Mouse (Mus musculus) left cerebral cortex, postnatal 36 days (tissue): ENCODE measurements around the gene Gbe1. TPM values are rescaled to one million over a fixed set of nuclear protein-coding genes. Genes with fewer than 3 reads are reported as not detected.

Experiments used
- DNase-seq, 2 experiments: peaks; one replicate each; pipeline ENCODE4 v3.0.0; 2021 to 2022; ENCODE audit warnings: low spot score in 2 of 2, mixed read lengths in 1 of 2
- intact Hi-C: fragments of 180-260 bp; cut with DNase I; formaldehyde crosslinking; loops from one replicate; pipeline ENCODE4 v1.15.1; 2025
- total RNA-seq, 2 experiments: library from RNA; stranded (reverse); gene quantifications; 2 replicates each; pipeline ENCODE4 v1.2.3; 2021

Gbe1 gene
- 10 to 100 TPM in 1 of 2 experiments, 1 to 10 TPM in 1; 9.1 to 11.3 TPM for total RNA-seq

DNA sequence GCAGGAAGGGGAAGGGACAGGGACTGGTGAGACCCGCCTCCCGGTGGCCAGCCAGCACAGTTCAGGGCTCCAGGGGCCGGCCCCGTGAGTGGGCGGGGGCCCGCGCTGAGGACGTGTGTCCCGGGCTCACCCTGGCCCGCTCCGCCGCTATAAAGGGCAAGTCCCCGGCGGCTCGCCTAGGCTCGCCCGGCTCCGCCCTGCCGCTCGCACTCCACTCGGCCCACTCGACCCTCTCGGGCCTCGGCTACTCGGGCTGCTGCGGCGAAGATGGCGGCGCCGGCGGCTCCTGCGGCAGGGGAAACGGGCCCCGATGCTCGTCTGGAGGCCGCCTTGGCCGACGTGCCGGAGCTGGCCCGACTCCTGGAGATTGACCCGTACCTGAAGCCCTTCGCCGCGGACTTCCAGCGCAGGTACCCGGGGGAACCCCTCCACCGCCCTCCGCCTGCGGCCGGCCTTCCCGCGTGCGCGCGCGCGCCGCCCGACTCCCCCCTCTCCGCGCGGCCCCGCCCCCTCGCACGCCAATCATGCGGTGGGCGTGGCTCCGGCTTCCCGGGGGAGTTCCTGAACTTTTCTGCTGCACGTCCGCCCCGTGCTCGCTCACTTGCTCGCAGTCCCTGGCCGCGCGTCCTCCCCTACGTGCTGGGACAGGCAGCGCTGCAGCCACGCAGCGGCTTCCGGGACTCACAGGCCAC is at the start of gene Gbe1:
Gene Gbe1 (plus strand): TSS at position 64 of the 692 bp plus-strand sequence.
- peak; percentile 85 to 86 for DNase-seq
- intact Hi-C loops: no loop called here

DNA sequence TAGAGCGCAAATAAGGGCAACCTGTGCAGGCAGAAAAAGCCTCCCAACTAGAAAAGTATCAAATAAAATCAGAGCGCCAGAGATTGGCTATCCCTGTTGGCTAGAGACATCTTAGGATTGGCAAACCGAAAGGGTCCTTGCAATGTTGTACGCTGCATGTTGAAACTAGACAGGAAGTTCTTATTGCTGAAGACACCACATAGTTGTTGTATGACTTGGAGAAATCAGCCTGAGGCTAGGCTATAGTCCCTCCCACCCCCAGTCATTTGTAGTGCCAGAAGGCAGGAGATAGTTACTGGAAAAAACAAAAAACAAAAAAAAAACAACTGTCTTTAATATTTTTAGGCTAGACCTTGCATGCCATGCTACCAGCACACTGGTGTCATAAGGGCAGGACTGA is 3.1 kb upstream of the Gbe1 start:
- intact Hi-C loops: no loop called here
- DNase-seq: no peak

DNA sequence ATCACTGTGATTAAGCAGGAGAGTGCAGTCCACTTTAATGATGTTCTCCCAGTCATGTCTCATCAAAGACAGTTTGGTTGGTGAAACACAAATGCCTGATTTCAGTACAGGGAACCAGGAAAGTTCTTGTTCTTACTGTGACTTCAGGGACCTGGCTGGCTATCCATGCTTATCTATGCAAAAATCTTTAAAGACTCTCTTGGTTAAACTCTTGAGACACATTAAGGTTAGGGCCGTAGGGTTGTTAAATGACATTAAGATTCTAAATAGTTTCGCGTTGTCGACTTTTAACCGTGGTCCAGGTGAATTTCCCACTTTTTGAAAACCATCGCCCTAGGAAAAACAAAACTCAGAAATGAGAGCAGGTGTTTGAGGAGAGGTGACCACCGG is 258 bp upstream of the Gbe1 start:
- intact Hi-C loops: no loop called here
- DNase-seq: no peak

DNA sequence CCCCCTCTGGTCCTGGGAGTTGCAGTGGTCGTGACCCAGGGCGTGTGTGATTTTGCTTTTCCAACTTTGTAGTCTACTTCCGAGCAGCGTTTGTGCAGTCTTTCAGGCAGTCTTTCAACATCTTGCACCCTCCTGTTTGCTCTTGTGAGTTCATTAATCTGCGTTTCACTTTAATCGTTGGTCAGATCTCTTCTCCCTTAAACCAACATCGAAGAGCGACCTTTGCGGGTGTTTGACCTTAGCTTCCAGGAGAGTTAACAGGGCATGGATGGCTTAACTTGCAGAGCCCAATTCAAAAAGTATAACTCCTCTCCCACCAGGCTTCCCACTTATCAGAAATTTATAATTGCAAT is 805 bp downstream of the Gbe1 start:
- intact Hi-C loops: no loop called here
- no peak for DNase-seq

DNA sequence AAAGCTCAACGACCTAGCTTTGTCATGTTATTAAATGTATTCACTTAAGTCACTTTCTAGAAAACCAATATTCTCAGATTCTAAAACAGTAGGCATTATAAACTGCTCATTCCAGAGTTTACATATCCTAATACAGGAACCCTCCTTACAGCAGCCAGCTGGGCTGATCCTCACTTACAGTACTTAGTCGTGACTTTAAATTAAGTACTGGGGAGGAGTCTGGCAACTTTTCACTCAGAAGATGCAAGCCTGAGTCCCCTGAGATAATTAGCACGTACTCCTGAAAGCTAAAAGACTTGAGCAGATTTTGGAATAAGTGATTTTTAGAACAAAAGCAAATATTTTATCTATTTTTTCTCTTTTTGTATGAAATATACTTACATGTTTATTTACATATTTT is 1.5 kb downstream of the Gbe1 start:
- intact Hi-C loops: loop anchor here (5.0 kb wide), 1 partner anchor 252 kb away; no protein-coding TSS in a partner anchor

DNA sequence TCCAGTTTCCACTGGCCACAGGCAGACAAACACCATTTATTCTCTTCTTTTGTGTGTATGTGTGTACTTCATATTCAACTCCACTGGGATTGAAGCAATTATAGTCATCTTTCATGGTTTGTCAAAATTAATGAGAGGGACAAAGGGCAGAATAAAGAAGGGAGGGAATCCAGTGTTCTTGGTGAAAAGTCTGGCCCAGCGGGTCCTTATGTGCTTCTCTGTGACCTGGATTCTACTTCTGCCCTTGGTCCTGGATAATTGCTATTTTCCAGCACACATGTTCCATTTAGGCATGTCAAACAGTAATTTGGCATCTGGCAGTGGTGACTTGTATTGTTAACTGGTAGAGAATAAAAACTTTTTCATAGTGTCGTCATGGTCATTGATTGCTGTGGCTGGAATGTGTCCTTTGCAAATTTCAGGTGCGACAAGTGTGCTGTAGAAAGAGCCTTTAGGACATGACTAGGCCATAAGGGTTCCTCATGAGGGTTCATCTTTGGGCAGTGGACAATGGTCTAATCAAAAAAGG is 2.2 kb downstream of the Gbe1 start:
- DNase-seq: no peak
- intact Hi-C loops: loop anchor here (5.0 kb wide), 1 partner anchor 251 kb away; no protein-coding TSS in a partner anchor

More for the DNA sequence above, 1.5 kb downstream of the Gbe1 start:
- DNase-seq: no peak

DNA sequence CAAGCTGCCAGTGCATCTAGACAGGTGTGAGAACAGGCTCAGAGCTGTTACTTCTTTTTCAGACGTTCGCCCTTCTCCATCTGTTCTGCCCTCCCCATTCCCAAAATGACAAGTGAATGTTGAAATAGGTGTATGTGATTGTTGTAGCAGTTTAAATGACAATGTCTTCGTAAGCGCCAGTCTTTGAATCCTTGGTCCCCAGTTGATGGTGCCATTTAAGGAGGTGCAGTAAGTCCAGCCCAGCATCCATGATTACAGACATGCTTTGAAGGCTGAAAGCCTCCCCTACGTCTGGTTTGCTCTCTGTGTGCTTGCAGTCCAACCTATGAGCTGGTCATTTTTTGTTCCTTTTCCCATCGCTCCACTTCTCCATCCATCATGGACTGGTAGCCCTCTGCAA is 5.6 kb downstream of the Gbe1 start:
- no peak for DNase-seq
- intact Hi-C loops: loop anchor here (5.0 kb wide), 1 partner anchor 248 kb away; no protein-coding TSS in a partner anchor

DNA sequence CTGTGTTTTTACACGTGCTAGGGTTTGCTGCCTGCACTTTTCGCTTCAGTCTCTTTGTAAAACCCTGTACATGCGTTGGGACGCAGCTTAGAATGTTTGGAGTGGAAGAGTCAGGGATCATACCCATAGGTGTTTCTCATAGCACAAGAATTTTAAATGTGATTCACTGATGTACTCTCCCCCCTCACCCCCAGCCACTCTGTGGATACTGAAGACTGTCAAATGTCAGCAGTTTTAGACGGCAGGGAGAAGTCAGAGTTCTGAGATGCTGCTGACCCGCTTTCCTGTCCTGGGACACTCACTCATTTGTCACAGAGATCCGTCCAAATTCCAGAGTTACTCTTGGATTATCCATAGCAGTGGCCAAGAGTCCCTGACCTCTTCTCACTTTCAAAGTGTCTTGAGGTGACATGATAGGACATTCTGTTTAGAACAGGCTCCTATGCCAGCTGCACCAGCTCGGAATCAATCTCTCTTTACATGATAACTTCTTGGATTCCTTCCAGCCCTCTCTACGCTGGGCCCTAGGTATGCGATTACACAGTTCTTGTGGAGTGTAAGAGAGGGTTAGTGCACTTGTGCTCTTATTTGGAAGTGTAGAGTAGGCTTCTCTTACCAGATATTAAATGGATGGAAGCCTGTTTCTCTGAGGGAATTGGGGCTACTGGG is 7.0 kb downstream of the Gbe1 start:
- intact Hi-C loops: no loop called here

DNA sequence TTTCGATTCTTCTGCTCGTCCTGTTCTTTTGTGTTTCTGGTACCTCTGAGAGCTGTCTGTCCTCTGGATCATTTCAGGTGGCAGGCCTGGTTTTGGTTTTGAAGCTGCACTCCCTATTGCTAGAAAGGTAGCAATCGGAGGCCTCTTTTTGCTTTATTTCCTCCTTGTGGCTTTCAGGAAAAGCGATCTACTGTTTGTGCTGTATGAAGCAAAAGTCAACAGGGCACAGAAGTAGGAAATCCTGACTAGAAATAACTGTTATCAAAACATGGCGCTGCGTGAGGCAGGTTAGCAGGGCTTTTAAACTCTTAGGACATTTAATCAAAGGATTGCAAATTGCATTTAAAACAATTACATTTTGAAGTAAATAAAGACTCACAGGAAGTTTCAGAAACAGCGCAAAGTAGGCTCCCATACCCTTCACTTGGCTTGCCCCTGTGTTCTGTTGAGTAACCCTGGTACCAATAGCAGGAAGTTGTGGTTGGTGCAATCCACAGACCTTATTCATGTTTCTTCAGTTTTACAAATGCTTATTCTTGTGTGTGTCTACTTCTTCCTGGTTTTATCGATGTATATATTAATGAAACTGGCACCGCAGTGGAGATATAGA is 12.7 kb downstream of the Gbe1 start:
- no peak for DNase-seq
- intact Hi-C loops: no loop called here

More for the DNA sequence above, 7.0 kb downstream of the Gbe1 start:
- DNase-seq: no peak

DNA sequence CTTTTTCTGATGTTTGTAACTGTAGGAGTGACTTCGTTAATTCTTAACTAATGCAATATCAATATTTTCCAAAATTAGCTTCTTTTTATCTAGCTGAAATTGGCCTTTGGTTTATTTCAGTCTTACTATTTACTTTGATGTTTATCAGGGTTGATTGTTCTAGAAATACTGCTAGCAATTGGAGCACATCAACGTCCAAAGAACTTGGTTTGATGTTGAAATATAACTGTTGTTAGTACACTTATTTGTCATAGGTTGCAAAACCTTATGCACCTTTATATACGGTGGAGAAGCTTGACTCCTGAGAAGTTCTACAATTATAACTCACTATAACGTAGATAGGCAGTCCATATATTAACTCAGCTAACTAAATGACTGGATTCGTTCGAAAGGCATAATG is 14.8 kb downstream of the Gbe1 start:
- intact Hi-C loops: no loop called here

DNA sequence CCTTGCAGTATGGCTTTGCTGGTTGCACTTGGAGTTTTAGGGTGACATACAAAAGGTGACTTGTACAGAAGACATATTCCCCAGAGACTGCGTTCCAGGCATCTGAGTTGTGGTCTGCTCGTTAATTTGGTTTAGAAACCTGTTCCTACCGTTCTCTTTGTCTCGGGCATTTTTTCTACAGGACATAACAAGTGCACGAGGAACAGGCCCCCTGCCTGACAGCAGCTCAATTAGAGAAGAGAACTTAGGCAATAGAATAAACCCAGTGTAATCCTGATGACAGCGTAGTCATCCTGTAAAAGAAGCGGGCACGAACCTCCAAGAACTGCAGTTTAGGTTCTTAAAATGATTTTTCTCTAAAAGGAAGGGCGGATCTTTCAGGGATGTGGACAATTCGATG is 15.3 kb downstream of the Gbe1 start:
- no peak for DNase-seq
- intact Hi-C loops: no loop called here

More for the DNA sequence above, 14.8 kb downstream of the Gbe1 start:
- DNase-seq: no peak

DNA sequence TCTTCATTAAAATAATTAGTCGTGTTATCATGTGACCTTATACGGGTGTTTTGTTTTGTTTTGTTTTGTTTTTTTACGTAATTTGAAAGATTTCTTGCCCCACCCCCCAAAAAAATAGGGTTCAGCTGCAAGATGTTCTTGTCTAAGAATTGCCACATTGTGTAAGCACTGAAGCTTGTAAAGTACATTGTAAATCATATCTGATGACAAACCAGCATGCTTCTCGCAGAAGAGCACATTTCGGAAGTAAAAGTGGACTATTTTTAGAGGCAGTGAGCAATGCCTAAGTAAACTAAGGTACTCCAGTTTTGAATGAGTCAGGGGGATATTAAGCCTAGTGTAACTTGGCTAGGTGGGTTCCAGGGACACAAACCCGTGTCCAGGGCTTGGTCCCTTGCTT is 15.7 kb downstream of the Gbe1 start:
- DNase-seq: no peak
- intact Hi-C loops: no loop called here

DNA sequence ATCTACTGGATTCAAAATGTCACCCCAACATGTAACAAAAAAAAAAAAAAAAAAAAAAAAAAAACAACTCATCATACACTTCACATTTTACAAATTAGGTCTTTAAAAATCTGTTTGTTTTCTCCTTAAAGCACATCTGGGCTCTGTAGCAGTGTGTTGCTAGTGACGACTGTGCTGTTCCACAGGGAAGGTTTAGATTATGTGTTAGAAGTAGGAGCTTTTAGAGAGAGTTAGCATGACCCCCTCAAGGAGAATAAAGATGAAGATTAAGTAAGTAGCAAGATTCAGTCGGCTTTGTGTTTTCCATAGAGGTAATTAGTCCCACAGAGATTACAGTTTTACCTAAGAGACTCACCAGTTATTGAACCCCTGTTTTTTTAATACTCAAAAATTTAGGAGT is 16.3 kb downstream of the Gbe1 start:
- DNase-seq: no peak
- intact Hi-C loops: no loop called here

DNA sequence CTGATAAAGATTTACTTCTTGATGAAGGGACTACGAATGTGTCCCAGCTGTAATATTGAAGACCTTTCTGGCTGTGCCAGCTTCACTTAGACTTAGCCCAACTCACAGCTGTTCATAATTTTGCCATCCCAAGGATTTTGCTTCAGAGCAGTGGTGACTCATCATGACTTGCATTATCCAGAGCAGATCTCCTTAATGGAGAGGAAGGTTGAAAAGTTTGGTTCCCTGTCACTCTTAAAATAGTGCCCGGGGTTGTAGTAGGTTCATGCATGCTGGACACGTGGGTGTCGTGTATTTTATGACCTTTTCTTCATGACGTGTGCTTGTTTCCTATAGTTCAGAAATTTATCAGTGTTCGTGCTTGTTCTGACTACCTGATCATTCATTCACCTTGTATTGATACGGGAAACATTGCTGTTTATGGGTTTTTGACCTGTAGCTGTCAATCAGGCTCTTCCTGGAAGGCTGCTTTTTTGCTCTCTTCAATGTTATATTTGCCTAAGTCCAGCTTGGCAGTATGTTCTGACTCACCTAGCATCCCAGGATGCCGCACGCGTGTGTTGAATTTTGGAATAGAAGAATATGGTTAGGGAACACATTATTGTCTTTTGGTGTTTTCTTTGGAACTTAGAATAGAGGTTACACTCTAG is 17.0 kb downstream of the Gbe1 start:
- no peak for DNase-seq
- intact Hi-C loops: no loop called here

DNA sequence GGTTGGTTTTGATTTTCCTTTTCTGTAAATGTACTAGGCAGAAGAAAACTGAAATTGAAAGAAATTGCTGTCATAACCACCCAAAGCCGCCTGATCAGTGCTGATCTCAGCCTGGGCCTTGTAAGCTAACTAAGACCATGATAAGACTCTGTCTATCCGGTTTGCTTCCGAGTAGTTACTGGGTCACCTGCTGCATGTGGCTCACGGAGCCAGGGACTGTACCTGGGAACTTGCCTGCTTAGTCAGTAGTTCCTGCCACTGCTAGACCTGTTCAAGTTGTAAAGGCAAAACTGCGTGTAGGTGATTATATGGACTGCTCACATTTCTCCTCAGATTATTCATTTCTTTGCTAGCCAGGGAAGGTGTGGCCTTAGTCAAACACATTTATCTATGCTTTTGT is 21.1 kb downstream of the Gbe1 start:
- no peak for DNase-seq
- intact Hi-C loops: no loop called here

DNA sequence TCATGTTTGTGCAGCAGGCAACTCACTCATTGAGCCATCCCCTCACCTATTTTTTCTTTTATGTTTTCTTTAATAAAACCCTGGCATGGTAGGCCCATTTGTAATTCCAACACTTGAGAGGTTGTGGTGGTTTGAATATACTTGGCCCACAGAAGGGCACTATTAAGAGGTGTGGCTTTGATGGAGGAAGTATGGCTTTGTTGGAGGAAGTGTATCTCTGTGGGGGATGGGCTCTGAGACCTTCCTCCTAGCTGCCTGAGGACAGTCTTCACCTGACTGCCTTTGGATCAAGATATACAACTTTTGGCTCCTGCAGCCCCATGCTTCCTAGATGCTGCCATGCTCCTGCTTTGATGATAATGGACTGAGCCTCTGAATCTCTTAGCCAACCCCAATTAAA is 21.7 kb downstream of the Gbe1 start:
- DNase-seq: no peak
- intact Hi-C loops: no loop called here

DNA sequence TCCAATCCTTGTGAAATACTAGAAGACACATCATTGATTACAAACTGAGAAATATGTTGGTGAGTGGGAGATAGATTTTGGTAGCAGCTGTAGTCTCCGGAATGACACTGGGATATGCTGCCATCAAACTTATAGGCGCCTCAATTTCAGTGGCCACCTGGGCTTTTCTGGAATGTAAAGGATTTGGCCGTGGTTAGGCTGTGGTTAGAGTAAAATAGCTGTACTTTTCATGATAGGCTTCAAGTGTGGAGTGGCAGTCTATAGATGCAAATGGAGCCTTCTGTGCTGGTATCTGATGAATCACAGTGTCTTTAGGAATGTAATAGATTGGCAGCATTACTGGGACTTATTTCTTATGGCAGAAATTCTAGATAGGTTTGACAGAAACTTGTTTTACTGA is 23.9 kb downstream of the Gbe1 start:
- intact Hi-C loops: no loop called here
- no peak for DNase-seq

DNA sequence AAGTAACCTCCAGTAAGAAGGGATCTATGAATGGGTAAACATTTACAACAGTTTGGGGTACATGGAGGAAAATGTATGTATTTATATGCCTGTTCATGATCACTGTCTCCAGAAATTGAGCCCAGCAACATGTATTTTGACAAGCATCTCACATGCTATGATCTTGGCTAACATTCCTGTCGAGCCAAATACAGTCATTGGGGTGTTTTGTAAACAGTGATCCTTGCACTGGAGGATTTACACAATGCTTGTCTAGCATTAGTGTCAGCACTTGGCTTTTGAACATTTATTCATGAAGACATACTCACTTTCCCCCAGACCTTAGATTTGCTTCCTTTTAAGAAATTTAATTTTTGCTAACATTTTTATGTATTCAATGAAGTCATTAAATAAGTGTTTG is 30.7 kb downstream of the Gbe1 start:
- DNase-seq: no peak
- intact Hi-C loops: no loop called here

DNA sequence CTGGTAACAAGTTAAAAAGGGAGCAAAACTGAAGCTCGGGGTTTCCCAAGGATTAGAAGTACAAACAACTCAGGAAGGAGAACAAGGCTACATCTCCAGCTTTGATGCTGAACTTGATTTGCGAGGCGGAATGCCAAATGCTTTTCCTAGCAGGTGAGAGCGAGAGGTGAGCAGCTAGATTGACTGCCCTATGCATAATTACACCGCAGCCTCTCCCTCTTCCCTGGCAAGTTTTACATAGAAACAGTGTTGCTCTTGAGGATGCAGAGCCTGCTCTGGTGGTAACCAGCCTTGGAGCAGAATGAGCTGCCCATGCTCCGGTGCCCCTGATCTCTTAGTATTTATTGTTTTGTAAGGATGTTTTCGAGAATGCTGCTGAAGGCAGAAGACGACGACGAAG is 31.9 kb downstream of the Gbe1 start:
- intact Hi-C loops: no loop called here

DNA sequence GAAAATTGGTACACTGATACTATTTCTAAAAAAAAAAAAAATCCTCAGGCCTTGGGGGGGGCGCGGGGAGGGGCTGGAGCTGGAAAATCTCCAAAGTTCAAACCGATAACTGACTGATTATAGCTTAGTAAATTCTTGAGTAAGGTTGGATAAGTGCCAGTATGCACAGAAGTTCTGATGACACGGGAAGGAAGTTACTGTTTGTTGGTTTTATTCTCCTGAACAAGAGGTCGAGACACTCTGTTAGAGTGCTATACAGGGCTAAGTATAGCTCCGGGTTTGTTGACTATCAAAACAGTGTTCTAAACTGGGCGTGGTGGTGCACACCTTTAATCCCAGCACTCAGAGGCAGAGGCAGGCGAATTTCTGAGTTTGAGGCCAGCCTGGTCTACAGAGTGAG is 36.3 kb downstream of the Gbe1 start:
- no peak for DNase-seq
- intact Hi-C loops: no loop called here

More for the DNA sequence above, 31.9 kb downstream of the Gbe1 start:
- DNase-seq: no peak
